Mouse (Mus musculus): ENCODE data around the gene Nxf1.
A peak's percentile ranks its signal among the peaks of the same experiment; 100 is the strongest.

The Nxf1 gene

GRCm38 (mm10) chr19:8819596-8820423 is 62.9 kb downstream of the Nxf1 start, which contains the start of gene Hnrnpul2:
Gene Hnrnpul2 (plus strand): TSS chr19:8820010.
- DNase-seq: peak; percentile 99

Measured in lung, adult 18-20 months (tissue).